Mouse (Mus musculus) hindbrain, embryonic 14.5 days (tissue): Measurements from ENCODE around the gene Megf9. TPM values are rescaled to one million over a fixed set of nuclear protein-coding genes. Genes with fewer than 3 reads are reported as not detected.

Experiments
- ATAC-seq: fragments of 200-750 bp; cut with Nextera tagmentation; 2 replicates; pipeline ENCODE4 v1.8.0; 2017; ENCODE audit warnings: moderate number of reproducible peaks, mild to moderate bottlenecking, moderate TSS enrichment, moderate library complexity; ENCODE audit not compliant: low FRiP score
- DNase-seq: peaks from one replicate; pipeline ENCODE4 v3.0.0-alpha.2; 2015; ENCODE audit warnings: low spot score
- H3K27ac ChIP-seq: fragments of 300-500 bp; sonication (generic); 2 replicates; pipeline ENCODE4 v1.5.1; 2014; ENCODE audit warnings: mild to moderate bottlenecking, moderate library complexity
- H3K27me3 ChIP-seq: fragments of 300-500 bp; sonication (generic); 2 replicates; pipeline ENCODE4 v1.6.1; 2014; ENCODE audit warnings: mild to moderate bottlenecking, low read length, mixed read lengths; ENCODE audit not compliant: control insufficient read depth, insufficient read depth
- H3K36me3 ChIP-seq: fragments of 300-500 bp; sonication (generic); replicated peaks from 2 replicates; pipeline ENCODE4 v1.6.1; 2014; ENCODE audit not compliant: control insufficient read depth, insufficient read depth
- H3K4me1 ChIP-seq: fragments of 300-500 bp; sonication (generic); replicated peaks from 2 replicates; pipeline ENCODE4 v1.6.1; 2014; ENCODE audit warnings: antibody characterized with exemption, low read length, mixed read lengths; ENCODE audit not compliant: control insufficient read depth, insufficient read depth
- H3K4me2 ChIP-seq: fragments of 300-500 bp; sonication (generic); replicated peaks from 2 replicates; pipeline ENCODE4 v1.6.1; 2014; ENCODE audit warnings: mild to moderate bottlenecking, moderate library complexity
- H3K4me3 ChIP-seq: fragments of 300-500 bp; sonication (generic); replicated peaks from 2 replicates; pipeline ENCODE4 v1.5.1; 2014; ENCODE audit warnings: mild to moderate bottlenecking, low read length
- H3K9ac ChIP-seq: fragments of 300-500 bp; sonication (generic); 2 replicates; pipeline ENCODE4 v1.6.1; 2014
- H3K9me3 ChIP-seq: fragments of 300-500 bp; sonication (generic); 2 replicates; pipeline ENCODE4 v1.6.1; 2016; ENCODE audit warnings: low read length; ENCODE audit not compliant: control insufficient read depth
- WGBS: fragments of 180-500 bp; shearing (Covaris S2); extraction: QIAGEN DNeasy Blood & Tissue Kit; methylation state at CpG from one replicate; pipeline ENCODE4 v1.1.7; 2014; 5-methylcytosine and 5-hydroxymethylcytosine counted together
- polyA plus RNA-seq: library from polyadenylated mRNA; unstranded; fragments of >200 nt; fragmentation: Nextera tagmentation; extraction: Ambion mirVana; gene quantifications from 2 replicates; pipeline ENCODE4 v1.2.1, GENCODE M21; 2014

Megf9 gene
- polyA plus RNA-seq, 1 experiment from 2014 or later = 41.8 TPM

DNA sequence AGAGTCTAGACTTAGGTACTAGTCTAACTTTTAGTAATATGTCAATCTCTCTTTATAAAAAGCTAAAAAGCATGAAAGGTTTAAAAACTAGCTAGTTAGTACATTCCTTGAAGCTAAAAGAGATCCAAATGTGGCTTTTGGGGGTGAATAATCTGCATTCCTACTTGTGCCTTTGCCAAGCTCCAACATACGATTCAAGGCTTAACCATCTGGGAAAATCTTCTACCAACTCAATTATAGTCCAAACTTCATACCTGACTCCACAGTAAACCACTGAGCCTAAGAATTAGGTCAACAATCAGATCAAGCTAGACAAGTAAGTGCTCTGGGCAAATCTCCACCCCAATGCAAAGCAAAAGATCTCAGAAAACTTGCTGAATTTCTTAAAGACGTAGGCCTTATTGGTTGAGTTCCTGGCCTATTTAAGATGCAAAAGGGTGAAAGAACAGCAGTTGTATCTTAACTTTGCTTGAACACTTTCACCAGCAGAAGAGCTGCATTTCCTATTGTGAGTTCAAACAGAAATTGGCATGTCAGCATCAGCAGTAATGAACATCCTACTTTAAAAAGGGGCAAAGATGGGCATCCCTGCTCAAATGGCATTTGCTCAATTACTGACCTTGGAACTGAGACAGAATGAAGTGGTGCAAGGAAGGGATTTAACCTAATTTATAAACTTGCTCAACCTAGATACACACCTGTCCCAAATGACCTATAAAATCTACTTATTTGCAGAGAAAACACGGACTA is 1.6 kb downstream of the Megf9 start:
- Histone ChIP-seq H3K4me2 (peak overlapping the region; percentile 91), H3K36me3 (0 out of 2 replicates have a peak, but pooled peaks cover 4% of the 10 kb centered on the region), H3K4me1 (peaks cover 59% of the 10 kb centered on the region), H3K4me3 (peak overlapping the region; percentile 98), H3K9me3 (no peaks in the 10 kb centered on the region), H3K27me3 (no peaks in the 10 kb centered on the region), H3K9ac (peak overlapping the region; percentile 95), H3K27ac (peak overlapping the region; percentile 98; the same call in 1 of the 2 replicates)
- ATAC-seq = no peak
- no peak for DNase-seq
- 28% methylated on average over 3 of the region's 3 CpGs for WGBS

GRCm38 (mm10) chr4:70531021-70531420 is 3.8 kb downstream of the Megf9 start:
- Histone ChIP-seq H3K9ac (no peak overlapping the region), H3K4me3 (peak overlapping the region; percentile 26), H3K4me1 (peaks cover 57% of the 10 kb centered on the region), H3K27ac (no peak overlapping the region), H3K9me3 (no peaks in the 10 kb centered on the region), H3K27me3 (no peaks in the 10 kb centered on the region), H3K4me2 (peak overlapping the region; percentile 59), H3K36me3 (0 out of 2 replicates have a peak, but pooled peaks cover 4% of the 10 kb centered on the region)
- 81% methylated on average over 1 of the region's 1 CpGs for WGBS
- no peak for DNase-seq
- no peak for ATAC-seq

DNA sequence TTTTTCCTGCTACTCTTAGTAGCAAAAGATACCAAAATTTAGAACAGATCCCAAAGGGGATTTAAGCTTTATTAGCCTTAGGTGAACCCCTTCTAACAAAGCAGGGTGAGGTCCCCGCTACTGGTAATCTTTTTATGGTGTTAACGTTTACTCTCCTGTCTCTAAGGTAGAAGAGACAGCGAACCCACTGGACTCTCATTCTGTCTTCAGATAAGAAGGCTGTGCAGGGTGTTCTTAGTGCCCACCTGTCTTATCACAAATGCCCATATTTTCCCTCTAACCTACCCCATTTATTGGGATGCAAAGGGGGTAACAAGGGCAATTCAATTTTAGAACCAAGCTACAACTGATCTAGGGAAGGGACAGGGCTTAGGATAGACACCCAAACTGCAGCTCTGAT is 6.2 kb downstream of the Megf9 start:
- WGBS = 86% methylated on average over 3 of the region's 3 CpGs
- Histone ChIP-seq H3K9ac (no peak overlapping the region), H3K27ac (no peak overlapping the region), H3K36me3 (0 out of 2 replicates have a peak, but pooled peaks cover 4% of the 10 kb centered on the region), H3K27me3 (no peaks in the 10 kb centered on the region), H3K4me3 (no peak overlapping the region), H3K4me2 (peak overlapping the region; percentile 59; the same call in 1 of the 2 replicates), H3K9me3 (no peaks in the 10 kb centered on the region), H3K4me1 (peaks cover 51% of the 10 kb centered on the region)
- ATAC-seq (no peak), DNase-seq (no peak)

GRCm38 (mm10) chr4:70523346-70523745 is 11.4 kb downstream of the Megf9 start:
- ATAC-seq = no peak
- Histone ChIP-seq H3K9ac (no peak overlapping the region), H3K27me3 (no peaks in the 10 kb centered on the region), H3K4me2 (no peak overlapping the region), H3K36me3 (no peaks in the 10 kb centered on the region), H3K4me3 (no peak overlapping the region), H3K4me1 (0 out of 2 replicates have a peak, but pooled peaks cover 11% of the 10 kb centered on the region), H3K27ac (no peak overlapping the region), H3K9me3 (no peaks in the 10 kb centered on the region)
- DNase-seq = no peak
- WGBS = 62% methylated on average over 2 of the region's 2 CpGs

GRCm38 (mm10) chr4:70521506-70522292 is 13.1 kb downstream of the Megf9 start:
- 89% methylated on average over 1 of the region's 1 CpGs for WGBS
- Histone ChIP-seq H3K9ac (no peak overlapping the region), H3K27me3 (no peaks in the 10 kb centered on the region), H3K4me2 (no peak overlapping the region), H3K36me3 (no peaks in the 10 kb centered on the region), H3K9me3 (no peaks in the 10 kb centered on the region), H3K4me3 (no peak overlapping the region), H3K4me1 (0 out of 2 replicates have a peak, but pooled peaks cover 6% of the 10 kb centered on the region), H3K27ac (no peak overlapping the region)
- ATAC-seq (no peak), DNase-seq (no peak)

GRCm38 (mm10) chr4:70517646-70518045 is 17.1 kb downstream of the Megf9 start:
- Histone ChIP-seq H3K9ac (no peak overlapping the region), H3K27ac (no peak overlapping the region), H3K9me3 (no peaks in the 10 kb centered on the region), H3K27me3 (no peaks in the 10 kb centered on the region), H3K4me3 (no peak overlapping the region), H3K4me1 (0 out of 2 replicates have a peak, but pooled peaks cover 6% of the 10 kb centered on the region), H3K4me2 (no peak overlapping the region), H3K36me3 (no peaks in the 10 kb centered on the region)
- ATAC-seq (no peak), DNase-seq (no peak)
- 85% methylated on average over 1 of the region's 1 CpGs for WGBS

DNA sequence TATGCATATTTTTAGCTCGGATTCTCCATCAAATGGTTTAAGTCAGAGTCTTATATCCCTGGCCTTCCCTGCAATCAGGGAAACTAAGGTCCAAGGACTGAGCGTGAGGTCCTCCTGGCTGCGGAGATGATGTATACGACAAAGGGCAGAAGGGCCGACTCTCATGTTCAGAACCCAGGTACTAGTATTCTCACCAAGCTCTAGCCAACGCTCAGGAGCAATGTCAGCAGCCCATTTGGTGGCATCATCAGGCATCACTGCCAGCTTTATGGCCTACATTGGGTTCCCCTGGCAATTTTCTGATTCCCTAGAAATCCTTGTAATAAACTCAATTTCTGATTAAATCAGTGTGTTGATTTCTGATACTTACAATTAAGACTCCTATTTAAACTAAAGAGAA is 18.5 kb downstream of the Megf9 start:
- Histone ChIP-seq H3K36me3 (no peaks in the 10 kb centered on the region), H3K4me3 (no peak overlapping the region), H3K4me2 (no peak overlapping the region), H3K9me3 (no peaks in the 10 kb centered on the region), H3K27ac (no peak overlapping the region), H3K27me3 (no peaks in the 10 kb centered on the region), H3K4me1 (0 out of 2 replicates have a peak, but pooled peaks cover 4% of the 10 kb centered on the region), H3K9ac (no peak overlapping the region)
- WGBS = 95% methylated on average over 6 of the region's 6 CpGs
- DNase-seq (no peak), ATAC-seq (no peak)

DNA sequence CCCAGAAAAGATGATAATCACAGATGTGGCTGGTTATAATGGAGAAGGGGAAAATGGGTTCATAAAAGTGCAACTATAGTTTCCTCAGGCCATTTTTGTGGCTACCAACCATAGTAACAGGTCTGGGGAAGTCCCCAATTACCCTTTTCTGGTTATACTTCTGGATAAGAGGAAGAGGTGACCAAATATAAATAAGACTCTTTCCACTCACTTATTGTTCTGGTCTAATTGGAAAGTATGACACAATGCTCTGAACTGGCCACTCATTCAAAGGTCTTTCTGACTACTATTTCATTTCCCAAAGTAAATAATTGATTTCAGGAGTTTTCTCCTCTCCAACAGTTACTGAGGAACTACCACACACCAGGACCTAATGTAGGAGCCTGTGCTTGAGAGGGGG is 19.3 kb downstream of the Megf9 start:
- no peaks in the 10 kb centered on the region for H3K9me3 ChIP-seq
- H3K9ac ChIP-seq = no peak overlapping the region
- H3K4me1 ChIP-seq = no peaks in the 10 kb centered on the region
- H3K4me2 ChIP-seq = no peak overlapping the region
- no peaks in the 10 kb centered on the region for H3K36me3 ChIP-seq
- ATAC-seq (no peak), DNase-seq (no peak)
- H3K4me3 ChIP-seq = no peak overlapping the region
- no peaks in the 10 kb centered on the region for H3K27me3 ChIP-seq
- H3K27ac ChIP-seq = no peak overlapping the region

- Histone ChIP-seq H3K9ac (no peak overlapping the region), H3K9me3 (no peaks in the 10 kb centered on the region), H3K4me3 (no peak overlapping the region), H3K4me1 (peaks cover 11% of the 10 kb centered on the region; the same call in 1 of the 2 replicates), H3K4me2 (no peak overlapping the region), H3K27ac (peak overlapping the region; percentile 6), H3K36me3 (no peaks in the 10 kb centered on the region), H3K27me3 (no peaks in the 10 kb centered on the region)
- ATAC-seq (no peak), DNase-seq (no peak)
- 43% methylated on average over 2 of the region's 2 CpGs for WGBS
These were observed 24.8 kb downstream of the Megf9 start for GRCm38 (mm10) chr4:70509987-70510386.
